Mouse (Mus musculus): ENCODE data around the gene Dhx57. TPM values are rescaled to one million over a fixed set of nuclear protein-coding genes. Genes with fewer than 3 reads are reported as not detected.

Dhx57 gene
- polyA plus RNA-seq (2016; fragmentation: Nextera tagmentation; extraction: Ambion mirVana) = 6.6 and 7.1 TPM in 2 replicates

GRCm38 (mm10) chr17:80290074-80290657 lies at the start of gene Dhx57, which contains the start of gene Morn2:
Gene Dhx57, minus strand, starts transcription at chr17:80290476.
Gene Morn2, plus strand, starts transcription at chr17:80290203.
- H3K4me2 ChIP-seq = peak within 1 kb of the TSS; percentile 79
- H3K4me1 ChIP-seq = peaks cover 19% of the 10 kb centered on the region
- no peaks in the 10 kb centered on the region for H3K36me3 ChIP-seq
- peak within 1 kb of the TSS; percentile 79 for H3K9ac ChIP-seq
- H3K9me3 ChIP-seq (replicated peaks) = no peaks in the 10 kb centered on the region
- peak; percentile 99 for ATAC-seq
- H3K27ac ChIP-seq = peak within 1 kb of the TSS; percentile 66
- no peaks in the 10 kb centered on the region for H3K27me3 ChIP-seq (replicated peaks)
- peak within 1 kb of the TSS; percentile 74 for H3K4me3 ChIP-seq
- WGBS (ENCODE audit: insufficient replicate concordance) = under 1% methylated on average over 35 of the region's 35 CpGs

DNA sequence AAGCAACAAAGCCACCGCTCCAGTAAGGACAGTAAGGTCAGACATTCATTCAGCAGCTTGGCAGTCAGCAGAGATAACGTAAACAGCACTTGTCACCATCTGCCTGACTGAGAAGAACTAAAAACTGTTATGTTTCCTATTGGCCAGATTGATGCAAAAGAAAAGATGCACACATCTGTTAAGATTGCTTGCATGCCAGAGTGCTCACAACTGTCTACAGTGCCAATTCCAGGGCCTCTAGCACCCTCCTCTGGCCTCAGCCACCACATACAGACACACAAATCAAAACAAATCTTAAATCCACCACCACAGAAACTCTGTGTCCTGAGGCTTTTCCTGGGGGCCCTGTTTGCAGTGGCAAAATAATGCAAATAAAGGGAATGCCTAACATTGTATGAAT lies 42.1 kb upstream of the Dhx57 start:
- H3K27ac ChIP-seq = no peak overlapping the region
- no peaks in the 10 kb centered on the region for H3K36me3 ChIP-seq
- no peaks in the 10 kb centered on the region for H3K27me3 ChIP-seq (replicated peaks)
- no peak overlapping the region for H3K4me2 ChIP-seq
- no peak overlapping the region for H3K4me3 ChIP-seq
- WGBS (ENCODE audit: insufficient replicate concordance) = 69% methylated on average over 2 of the region's 2 CpGs
- no peaks in the 10 kb centered on the region for H3K4me1 ChIP-seq
- ATAC-seq = no peak
- H3K9me3 ChIP-seq (replicated peaks) = no peaks in the 10 kb centered on the region
- H3K9ac ChIP-seq = no peak overlapping the region

DNA sequence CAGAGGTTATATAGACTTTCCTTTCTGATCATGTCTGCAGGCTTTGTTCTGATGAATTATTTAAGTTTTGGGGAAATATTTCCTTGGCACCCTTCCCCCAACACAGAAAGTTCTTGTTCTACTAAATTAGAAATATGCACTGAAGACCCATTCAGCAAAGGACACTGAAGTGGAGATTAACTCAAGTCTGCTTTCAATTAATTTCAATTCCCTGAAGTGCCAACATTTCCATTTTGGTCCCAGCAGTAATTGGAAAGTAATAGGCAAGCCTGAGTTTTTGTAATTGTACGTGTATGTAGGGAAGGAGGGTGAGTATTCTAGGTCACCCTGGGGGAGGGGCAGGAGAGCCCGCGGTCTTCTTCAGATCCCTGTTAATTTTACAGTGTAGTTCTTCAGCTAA lies 36.2 kb upstream of the Dhx57 start:
- no peak for ATAC-seq
- no peaks in the 10 kb centered on the region for H3K27me3 ChIP-seq (replicated peaks)
- no peak overlapping the region for H3K4me2 ChIP-seq
- H3K4me1 ChIP-seq = no peaks in the 10 kb centered on the region
- WGBS (ENCODE audit: insufficient replicate concordance) = 75% methylated on average over 3 of the region's 3 CpGs
- H3K9ac ChIP-seq = no peak overlapping the region
- no peaks in the 10 kb centered on the region for H3K36me3 ChIP-seq
- no peak overlapping the region for H3K27ac ChIP-seq
- no peak overlapping the region for H3K4me3 ChIP-seq
- no peaks in the 10 kb centered on the region for H3K9me3 ChIP-seq (replicated peaks)

- H3K9ac ChIP-seq = no peak overlapping the region
- no peak overlapping the region for H3K27ac ChIP-seq
- no peaks in the 10 kb centered on the region for H3K4me1 ChIP-seq
- H3K27me3 ChIP-seq (replicated peaks) = no peaks in the 10 kb centered on the region
- H3K4me2 ChIP-seq = no peak overlapping the region
- H3K9me3 ChIP-seq (replicated peaks) = no peaks in the 10 kb centered on the region
- 74% methylated on average over 5 of the region's 5 CpGs for WGBS (ENCODE audit: insufficient replicate concordance)
- no peaks in the 10 kb centered on the region for H3K36me3 ChIP-seq
- no peak for ATAC-seq
- H3K4me3 ChIP-seq = no peak overlapping the region
These were observed 35.2 kb upstream of the Dhx57 start for GRCm38 (mm10) chr17:80325456-80325855.

- H3K4me2 ChIP-seq = no peak overlapping the region
- H3K27ac ChIP-seq = no peak overlapping the region
- H3K27me3 ChIP-seq (replicated peaks) = no peaks in the 10 kb centered on the region
- ATAC-seq = no peak
- H3K9me3 ChIP-seq (replicated peaks) = no peaks in the 10 kb centered on the region
- no peaks in the 10 kb centered on the region for H3K4me1 ChIP-seq
- WGBS (ENCODE audit: insufficient replicate concordance) = 68% methylated on average over 7 of the region's 7 CpGs
- H3K9ac ChIP-seq = no peak overlapping the region
- no peak overlapping the region for H3K4me3 ChIP-seq
- H3K36me3 ChIP-seq = no peaks in the 10 kb centered on the region
These were observed 34.2 kb upstream of the Dhx57 start for GRCm38 (mm10) chr17:80324521-80324920.

- Histone ChIP-seq H3K27ac (no peak overlapping the region), H3K4me3 (no peak overlapping the region), H3K9ac (no peak overlapping the region), H3K36me3 (no peaks in the 10 kb centered on the region), H3K27me3 (replicated peaks) (no peaks in the 10 kb centered on the region), H3K4me2 (no peak overlapping the region), H3K4me1 (no peaks in the 10 kb centered on the region), H3K9me3 (replicated peaks) (no peaks in the 10 kb centered on the region)
- 30% methylated on average over 8 of the region's 8 CpGs for WGBS (ENCODE audit: insufficient replicate concordance)
- no peak for ATAC-seq
These were observed 33.4 kb upstream of the Dhx57 start for GRCm38 (mm10) chr17:80323658-80324057.

GRCm38 (mm10) chr17:80323015-80323414 lies 32.7 kb upstream of the Dhx57 start:
- ATAC-seq = no peak
- Histone ChIP-seq H3K9ac (no peak overlapping the region), H3K4me2 (no peak overlapping the region), H3K27ac (no peak overlapping the region), H3K27me3 (replicated peaks) (no peaks in the 10 kb centered on the region), H3K4me1 (no peaks in the 10 kb centered on the region), H3K9me3 (replicated peaks) (no peaks in the 10 kb centered on the region), H3K36me3 (no peaks in the 10 kb centered on the region), H3K4me3 (no peak overlapping the region)
- 68% methylated on average over 4 of the region's 4 CpGs for WGBS (ENCODE audit: insufficient replicate concordance)

- H3K4me2 ChIP-seq = no peak overlapping the region
- no peaks in the 10 kb centered on the region for H3K36me3 ChIP-seq
- no peaks in the 10 kb centered on the region for H3K9me3 ChIP-seq (replicated peaks)
- H3K27me3 ChIP-seq (replicated peaks) = no peaks in the 10 kb centered on the region
- no peak overlapping the region for H3K4me3 ChIP-seq
- H3K27ac ChIP-seq = no peak overlapping the region
- 66% methylated on average over 6 of the region's 6 CpGs for WGBS (ENCODE audit: insufficient replicate concordance)
- ATAC-seq = no peak
- no peak overlapping the region for H3K9ac ChIP-seq
- H3K4me1 ChIP-seq = no peaks in the 10 kb centered on the region
These were observed 32.0 kb upstream of the Dhx57 start for GRCm38 (mm10) chr17:80322228-80322627.

DNA sequence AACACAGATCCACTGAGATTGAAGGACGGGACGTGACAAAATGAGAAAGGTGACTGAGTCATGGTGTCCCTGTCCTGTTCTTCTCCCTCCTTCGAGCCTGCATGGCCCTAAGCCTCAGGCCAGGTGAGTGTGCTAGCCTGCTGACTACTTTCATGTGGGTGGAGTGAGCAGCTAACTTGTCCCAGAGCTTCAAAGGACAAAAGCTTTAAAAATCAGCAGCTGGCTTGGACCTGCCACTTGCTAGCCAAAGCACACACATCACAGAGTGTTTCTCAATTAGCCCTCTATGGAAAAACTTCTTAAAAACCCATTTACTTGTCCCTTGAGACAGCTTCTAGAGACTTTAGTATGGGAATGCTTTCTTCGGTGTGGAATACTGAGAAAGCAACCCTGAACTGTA lies 22.1 kb upstream of the Dhx57 start:
- Histone ChIP-seq H3K27me3 (replicated peaks) (peaks cover 5% of the 10 kb centered on the region; the same call in 1 of the 2 replicates), H3K9me3 (replicated peaks) (no peaks in the 10 kb centered on the region), H3K4me2 (no peak overlapping the region), H3K27ac (no peak overlapping the region), H3K4me1 (no peaks in the 10 kb centered on the region), H3K9ac (no peak overlapping the region), H3K4me3 (no peak overlapping the region), H3K36me3 (no peaks in the 10 kb centered on the region)
- 68% methylated on average over 4 of the region's 4 CpGs for WGBS (ENCODE audit: insufficient replicate concordance)
- no peak for ATAC-seq

DNA sequence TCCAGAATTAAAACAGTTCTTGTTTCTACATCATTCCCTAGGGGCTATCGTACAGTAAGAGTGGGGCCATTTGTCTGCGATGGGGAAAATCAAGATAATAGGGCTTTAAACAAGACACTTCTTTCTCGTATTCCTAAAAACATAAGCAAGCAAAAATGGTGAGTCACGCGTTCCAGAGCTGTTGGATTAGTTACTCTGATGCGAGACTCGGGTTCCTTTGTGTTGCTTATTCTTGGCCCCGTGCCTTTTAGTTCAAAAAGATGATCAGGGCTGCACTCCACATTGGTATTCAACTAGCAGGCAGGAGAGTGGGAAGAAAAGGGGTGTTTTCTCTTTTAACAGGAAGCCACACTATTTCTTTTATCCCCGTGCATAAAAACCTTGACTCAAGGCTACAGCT lies 21.5 kb upstream of the Dhx57 start:
- Histone ChIP-seq H3K4me2 (no peak overlapping the region), H3K27me3 (replicated peaks) (peaks cover 5% of the 10 kb centered on the region; the same call in 1 of the 2 replicates), H3K27ac (no peak overlapping the region), H3K36me3 (no peaks in the 10 kb centered on the region), H3K4me3 (no peak overlapping the region), H3K4me1 (no peaks in the 10 kb centered on the region), H3K9me3 (replicated peaks) (no peaks in the 10 kb centered on the region), H3K9ac (no peak overlapping the region)
- WGBS (ENCODE audit: insufficient replicate concordance) = 72% methylated on average over 9 of the region's 9 CpGs
- ATAC-seq = no peak

GRCm38 (mm10) chr17:80307251-80307650 lies 17.0 kb upstream of the Dhx57 start, which contains the start of gene Arhgef33:
Gene Arhgef33, plus strand, starts transcription at chr17:80307407.
- WGBS (ENCODE audit: insufficient replicate concordance) = 40% methylated on average over 1 of the region's 1 CpGs
- Histone ChIP-seq H3K9ac (no peak within 1 kb of the TSS), H3K27ac (no peak within 1 kb of the TSS), H3K27me3 (replicated peaks) (peaks cover 4% of the 10 kb centered on the region; the same call in 1 of the 2 replicates), H3K4me3 (no peak within 1 kb of the TSS), H3K4me1 (no peaks in the 10 kb centered on the region), H3K36me3 (no peaks in the 10 kb centered on the region), H3K4me2 (no peak within 1 kb of the TSS), H3K9me3 (replicated peaks) (no peaks in the 10 kb centered on the region)
- no peak for ATAC-seq

DNA sequence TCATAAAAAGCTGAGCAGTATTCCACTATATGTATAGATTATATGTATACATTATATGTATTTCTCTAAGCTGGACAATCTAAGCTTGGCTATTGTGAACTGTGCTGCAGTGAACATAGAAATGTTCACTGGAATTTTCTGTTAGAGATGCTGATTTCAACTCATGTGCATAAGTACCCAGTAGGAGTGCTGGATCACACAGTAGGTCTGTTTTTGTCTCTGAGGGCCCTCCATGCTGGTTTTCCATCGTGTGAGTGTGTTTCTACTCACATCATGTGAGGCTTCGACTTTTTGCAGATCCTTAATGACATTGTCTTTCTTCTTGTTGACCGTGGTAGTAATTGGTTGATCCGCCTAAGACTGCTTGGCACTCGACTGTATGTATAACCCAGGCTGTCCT lies 8.6 kb upstream of the Dhx57 start:
- WGBS (ENCODE audit: insufficient replicate concordance) = 74% methylated on average over 5 of the region's 5 CpGs
- ATAC-seq = no peak
- Histone ChIP-seq H3K27me3 (replicated peaks) (no peaks in the 10 kb centered on the region), H3K9ac (no peak overlapping the region), H3K4me1 (no peaks in the 10 kb centered on the region), H3K27ac (no peak overlapping the region), H3K9me3 (replicated peaks) (no peaks in the 10 kb centered on the region), H3K36me3 (no peaks in the 10 kb centered on the region), H3K4me2 (no peak overlapping the region), H3K4me3 (no peak overlapping the region)

- Histone ChIP-seq H3K36me3 (no peaks in the 10 kb centered on the region), H3K4me3 (no peak overlapping the region), H3K4me2 (no peak overlapping the region), H3K27me3 (replicated peaks) (no peaks in the 10 kb centered on the region), H3K9me3 (replicated peaks) (no peaks in the 10 kb centered on the region), H3K27ac (no peak overlapping the region), H3K4me1 (no peaks in the 10 kb centered on the region), H3K9ac (no peak overlapping the region)
- WGBS (ENCODE audit: insufficient replicate concordance) = 69% methylated on average over 5 of the region's 5 CpGs
- no peak for ATAC-seq
These were observed 5.0 kb upstream of the Dhx57 start for GRCm38 (mm10) chr17:80295258-80295657.
